Mouse (Mus musculus): ENCODE measurements at regions not wholly inside any gene's neighbourhood (a gene's known extent, or its start where the extent isn't known, plus 50 kb on each side); places are given as distances from the start of the nearest gene placed in this dataset.

GRCm38 (mm10) chr14:31891500-31892185 lies 61.2 kb upstream of the Ankrd28 start:
- WGBS: 6% methylated on average over 16 of the region's 16 CpGs
- peak; percentile 89 for ATAC-seq (ENCODE audit: borderline replicate concordance, extremely low read depth, low FRiP score, low TSS enrichment)
- H3K4me3 ChIP-seq: peak overlapping the region; percentile 17
- no peaks in the 10 kb centered on the region for H3K9me3 ChIP-seq
- peak overlapping the region; percentile 36; the same call in 1 of the 2 replicates for H3K9ac ChIP-seq
- H3K4me2 ChIP-seq: peak overlapping the region; percentile 58
- no peaks in the 10 kb centered on the region for H3K27me3 ChIP-seq
- no peaks in the 10 kb centered on the region for H3K36me3 ChIP-seq
- peaks cover 18% of the 10 kb centered on the region for H3K4me1 ChIP-seq
- H3K27ac ChIP-seq: peak overlapping the region; percentile 73

GRCm38 (mm10) chr14:31892186-31892510 lies 61.7 kb upstream of the Ankrd28 start:
- 15% methylated on average over 6 of the region's 6 CpGs for WGBS
- peaks cover 18% of the 10 kb centered on the region for H3K4me1 ChIP-seq
- H3K27me3 ChIP-seq: no peaks in the 10 kb centered on the region
- no peak overlapping the region for H3K4me2 ChIP-seq
- peak overlapping the region; percentile 73; the same call in 1 of the 2 replicates for H3K27ac ChIP-seq
- no peaks in the 10 kb centered on the region for H3K36me3 ChIP-seq
- no peak; the same call in 1 of the 2 replicates for ATAC-seq (ENCODE audit: borderline replicate concordance, extremely low read depth, low FRiP score, low TSS enrichment)
- no peak overlapping the region for H3K9ac ChIP-seq
- no peaks in the 10 kb centered on the region for H3K9me3 ChIP-seq
- no peak overlapping the region for H3K4me3 ChIP-seq

- H3K27me3 ChIP-seq: no peaks in the 10 kb centered on the region
- peaks cover 10% of the 10 kb centered on the region for H3K4me1 ChIP-seq
- no peak overlapping the region for H3K4me3 ChIP-seq
- no peak for ATAC-seq (ENCODE audit: borderline replicate concordance, extremely low read depth, low FRiP score, low TSS enrichment)
- no peak overlapping the region for H3K9ac ChIP-seq
- H3K36me3 ChIP-seq: no peaks in the 10 kb centered on the region
- 48% methylated on average over 1 of the region's 1 CpGs for WGBS
- no peaks in the 10 kb centered on the region for H3K9me3 ChIP-seq
- H3K4me2 ChIP-seq: no peak overlapping the region
- no peak overlapping the region for H3K27ac ChIP-seq
Observed at GRCm38 (mm10) chr14:31896500-31896899, 66.0 kb upstream of the Ankrd28 start.

- Histone ChIP-seq H3K27me3 (no peaks in the 10 kb centered on the region), H3K4me2 (no peak overlapping the region), H3K27ac (no peak overlapping the region), H3K36me3 (no peaks in the 10 kb centered on the region), H3K9ac (no peak overlapping the region), H3K4me3 (no peak overlapping the region), H3K4me1 (no peaks in the 10 kb centered on the region), H3K9me3 (no peaks in the 10 kb centered on the region)
- ATAC-seq (ENCODE audit: borderline replicate concordance, extremely low read depth, low FRiP score, low TSS enrichment): no peak
- 71% methylated on average over 8 of the region's 8 CpGs for WGBS
Observed at GRCm38 (mm10) chr14:31899504-31899903, 69.1 kb upstream of the Ankrd28 start.

GRCm38 (mm10) chr14:31899906-31900305 lies 69.5 kb upstream of the Ankrd28 start:
- no peak overlapping the region for H3K4me2 ChIP-seq
- H3K9me3 ChIP-seq: no peaks in the 10 kb centered on the region
- no peak for ATAC-seq (ENCODE audit: borderline replicate concordance, extremely low read depth, low FRiP score, low TSS enrichment)
- no peaks in the 10 kb centered on the region for H3K4me1 ChIP-seq
- no peak overlapping the region for H3K9ac ChIP-seq
- H3K27ac ChIP-seq: no peak overlapping the region
- H3K27me3 ChIP-seq: no peaks in the 10 kb centered on the region
- H3K4me3 ChIP-seq: no peak overlapping the region
- 64% methylated on average over 4 of the region's 4 CpGs for WGBS
- H3K36me3 ChIP-seq: no peaks in the 10 kb centered on the region

- Histone ChIP-seq H3K4me1 (no peaks in the 10 kb centered on the region), H3K4me2 (no peak overlapping the region), H3K9ac (no peak overlapping the region), H3K36me3 (no peaks in the 10 kb centered on the region), H3K27me3 (no peaks in the 10 kb centered on the region), H3K9me3 (no peaks in the 10 kb centered on the region), H3K4me3 (no peak overlapping the region), H3K27ac (no peak overlapping the region)
- 25% methylated on average over 4 of the region's 4 CpGs for whole genome bisulfite sequencing
- ATAC-seq (ENCODE audit: borderline replicate concordance, extremely low read depth, low FRiP score, low TSS enrichment): no peak
Observed at GRCm38 (mm10) chr14:31901901-31902300, 71.5 kb upstream of the Ankrd28 start.

- H3K27me3 ChIP-seq: no peaks in the 10 kb centered on the region
- no peak overlapping the region for H3K9ac ChIP-seq
- no peak for ATAC-seq (ENCODE audit: borderline replicate concordance, extremely low read depth, low FRiP score, low TSS enrichment)
- H3K4me1 ChIP-seq: no peaks in the 10 kb centered on the region
- no peak overlapping the region for H3K4me2 ChIP-seq
- no peaks in the 10 kb centered on the region for H3K36me3 ChIP-seq
- H3K9me3 ChIP-seq: no peaks in the 10 kb centered on the region
- 49% methylated on average over 3 of the region's 3 CpGs for WGBS
- no peak overlapping the region for H3K4me3 ChIP-seq
- no peak overlapping the region for H3K27ac ChIP-seq
Observed at GRCm38 (mm10) chr14:31903664-31904063, 73.2 kb upstream of the Ankrd28 start.

GRCm38 (mm10) chr14:31908591-31908990 lies 78.1 kb upstream of the Ankrd28 start:
- H3K4me1 ChIP-seq: no peaks in the 10 kb centered on the region
- 48% methylated on average over 7 of the region's 7 CpGs for WGBS
- H3K4me3 ChIP-seq: no peak overlapping the region
- no peaks in the 10 kb centered on the region for H3K9me3 ChIP-seq
- 0 out of 2 replicates have a peak overlapping the region, but pooled peaks have one; percentile 24 for H3K27ac ChIP-seq
- H3K36me3 ChIP-seq: no peaks in the 10 kb centered on the region
- H3K27me3 ChIP-seq: no peaks in the 10 kb centered on the region
- no peak overlapping the region for H3K4me2 ChIP-seq
- no peak overlapping the region for H3K9ac ChIP-seq
- no peak for ATAC-seq (ENCODE audit: borderline replicate concordance, extremely low read depth, low FRiP score, low TSS enrichment)

- no peak overlapping the region for H3K4me3 ChIP-seq
- H3K9me3 ChIP-seq: no peaks in the 10 kb centered on the region
- H3K27me3 ChIP-seq: no peaks in the 10 kb centered on the region
- no peak for ATAC-seq (ENCODE audit: borderline replicate concordance, extremely low read depth, low FRiP score, low TSS enrichment)
- peak overlapping the region; percentile 66 for H3K27ac ChIP-seq
- H3K9ac ChIP-seq: no peak overlapping the region
- no peaks in the 10 kb centered on the region for H3K36me3 ChIP-seq
- no peaks in the 10 kb centered on the region for H3K4me1 ChIP-seq
- WGBS: 29% methylated on average over 4 of the region's 4 CpGs
- H3K4me2 ChIP-seq: no peak overlapping the region
Observed at GRCm38 (mm10) chr14:31909291-31909690, 78.8 kb upstream of the Ankrd28 start.

- Histone ChIP-seq H3K4me3 (no peak overlapping the region), H3K27ac (peak overlapping the region; percentile 29; the same call in 1 of the 2 replicates), H3K36me3 (no peaks in the 10 kb centered on the region), H3K9ac (no peak overlapping the region), H3K27me3 (no peaks in the 10 kb centered on the region), H3K4me2 (no peak overlapping the region), H3K9me3 (no peaks in the 10 kb centered on the region), H3K4me1 (no peaks in the 10 kb centered on the region)
- WGBS: 71% methylated on average over 2 of the region's 2 CpGs
- ATAC-seq (ENCODE audit: borderline replicate concordance, extremely low read depth, low FRiP score, low TSS enrichment): no peak; the same call in 1 of the 2 replicates
Observed at GRCm38 (mm10) chr14:31910809-31911208, 80.4 kb upstream of the Ankrd28 start.

GRCm38 (mm10) chr14:31918461-31918860 lies 88.0 kb upstream of the Ankrd28 start:
- Histone ChIP-seq H3K4me3 (no peak overlapping the region), H3K36me3 (no peaks in the 10 kb centered on the region), H3K4me1 (no peaks in the 10 kb centered on the region), H3K9ac (no peak overlapping the region), H3K9me3 (no peaks in the 10 kb centered on the region), H3K27ac (no peak overlapping the region), H3K27me3 (no peaks in the 10 kb centered on the region), H3K4me2 (no peak overlapping the region)
- WGBS: 78% methylated on average over 4 of the region's 4 CpGs
- no peak for ATAC-seq (ENCODE audit: borderline replicate concordance, extremely low read depth, low FRiP score, low TSS enrichment)

GRCm38 (mm10) chr14:31918921-31919320 lies 88.5 kb upstream of the Ankrd28 start:
- H3K27ac ChIP-seq: no peak overlapping the region
- H3K4me3 ChIP-seq: no peak overlapping the region
- H3K27me3 ChIP-seq: no peaks in the 10 kb centered on the region
- 90% methylated on average over 1 of the region's 1 CpGs for WGBS
- H3K4me2 ChIP-seq: no peak overlapping the region
- ATAC-seq (ENCODE audit: borderline replicate concordance, extremely low read depth, low FRiP score, low TSS enrichment): no peak
- no peaks in the 10 kb centered on the region for H3K4me1 ChIP-seq
- H3K9ac ChIP-seq: no peak overlapping the region
- H3K9me3 ChIP-seq: no peaks in the 10 kb centered on the region
- no peaks in the 10 kb centered on the region for H3K36me3 ChIP-seq

Data from lung, embryonic 15.5 days (tissue).